Mouse (Mus musculus) left cerebral cortex, postnatal 10 days (tissue): ENCODE data around the gene Gm13278. TPM values are rescaled to one million over a fixed set of nuclear protein-coding genes. Genes with fewer than 3 reads are reported as not detected.
"Not testable (repeated sequence)": the region's sequence is repeated elsewhere in the genome, so short reads cannot be mapped to it uniquely, and the experiment has no call there.

Experiments
- DNase-seq, 2 experiments: peaks; one replicate each; pipeline ENCODE4 v3.0.0; 2021 to 2022; ENCODE audit warnings: low spot score in 2 of 2, mixed read lengths in 1 of 2; ENCODE audit errors: extremely low spot score in 1 of 2
- intact Hi-C: fragments of 180-260 bp; cut with DNase I; formaldehyde crosslinking; loops from one replicate; pipeline ENCODE4 v1.15.1; 2025
- total RNA-seq, 2 experiments: library from RNA; stranded (reverse); gene quantifications; 2 replicates each; pipeline ENCODE4 v1.2.3; 2021

Gene Gm13278
- not detected for total RNA-seq

DNA sequence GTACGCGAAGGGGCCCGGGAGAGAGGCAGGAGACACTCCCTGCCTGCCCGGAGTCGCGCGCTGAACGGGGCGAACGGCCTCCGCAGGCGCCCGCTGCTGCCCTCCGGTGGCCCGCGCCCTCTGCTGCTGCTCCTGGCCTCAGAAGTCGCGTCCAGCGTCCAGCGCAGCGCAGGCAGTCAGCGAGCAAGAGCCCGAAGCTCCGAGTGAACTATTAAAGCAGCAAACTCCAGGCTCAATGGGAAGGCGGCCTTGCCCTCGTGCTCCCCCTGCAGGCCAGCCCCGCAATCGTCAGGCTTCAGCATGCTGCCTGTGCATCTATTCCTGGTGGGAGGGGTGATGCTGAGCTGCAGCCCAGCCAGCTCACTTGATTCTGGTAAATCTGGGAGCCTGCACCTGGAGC, at the start of gene Gm13278:
Gene Gm13278, plus strand, starts transcription at position 301 of the 400 bp plus-strand sequence.
- DNase-seq, intact Hi-C loops: not testable (repeated sequence)

DNA sequence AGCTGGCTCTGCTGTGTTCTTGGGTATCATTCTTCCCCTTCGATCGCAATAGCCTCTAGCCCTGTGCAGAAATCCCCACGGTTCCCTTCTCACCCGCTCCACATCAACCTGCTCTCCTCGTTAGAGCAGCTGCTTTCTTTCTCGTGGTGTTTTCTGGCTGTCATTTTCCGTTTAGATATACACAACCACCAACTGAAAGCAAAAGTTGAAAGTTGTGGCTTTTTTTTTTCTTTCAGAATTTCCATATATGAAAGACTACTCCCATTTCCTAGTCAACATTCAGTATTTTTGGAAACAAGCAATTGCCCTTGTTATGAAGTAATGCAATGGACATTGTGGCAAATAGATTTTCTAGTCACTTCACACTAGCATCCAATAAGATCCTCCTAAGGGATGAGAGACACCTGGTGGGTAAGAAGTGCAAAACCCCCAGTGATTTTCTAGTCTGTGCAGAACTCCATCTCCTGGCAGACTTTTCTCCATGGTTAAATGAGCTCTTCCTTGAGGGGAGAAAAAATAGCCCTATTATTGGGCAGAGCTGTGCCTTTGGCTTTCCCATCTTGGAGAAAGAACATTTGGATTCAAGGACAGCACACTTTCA, 48.5 kb upstream of the Gm13278 start:
- intact Hi-C loops, result no loop called here
- no peak for DNase-seq

- no peak for DNase-seq
- intact Hi-C loops, result no loop called here
Measured at GRCm38 (mm10) chr4:88744207-88744606, 47.1 kb upstream of the Gm13278 start.

GRCm38 (mm10) chr4:88749926-88750325, 41.4 kb upstream of the Gm13278 start:
- intact Hi-C loops, result no loop called here
- no peak for DNase-seq

DNA sequence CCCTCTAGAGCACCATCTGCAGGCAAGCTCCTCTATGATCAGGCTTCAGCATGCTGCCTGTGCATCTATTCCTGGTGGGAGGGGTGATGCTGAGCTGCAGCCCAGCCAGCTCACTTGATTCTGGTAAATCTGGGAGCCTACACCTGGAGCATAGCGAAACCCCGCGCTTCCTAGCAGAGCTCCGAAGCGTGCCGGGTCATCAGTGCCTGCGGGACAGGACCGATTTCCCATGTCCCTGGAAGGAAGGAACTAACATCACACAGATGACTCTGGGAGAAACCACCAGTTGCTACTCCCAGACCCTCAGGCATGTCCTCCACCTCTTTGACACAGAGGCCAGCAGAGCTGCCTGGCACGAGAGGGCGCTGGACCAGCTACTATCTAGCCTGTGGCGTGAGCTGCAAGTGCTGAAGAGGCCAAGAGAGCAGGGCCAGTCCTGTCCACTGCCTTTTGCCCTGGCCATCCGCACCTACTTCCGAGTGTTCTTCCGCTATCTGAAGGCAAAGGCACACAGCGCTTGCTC, 36.5 kb upstream of the Gm13278 start, which contains the start of gene Gm13271:
Gene Gm13271, plus strand, starts transcription at position 51 of the 523 bp plus-strand sequence.
- peak; percentile 68 to 75 for DNase-seq
- intact Hi-C loops, result not testable (repeated sequence)

GRCm38 (mm10) chr4:88756581-88757513, 34.5 kb upstream of the Gm13278 start:
- intact Hi-C loops, result not testable (repeated sequence)

GRCm38 (mm10) chr4:88757628-88758031, 33.7 kb upstream of the Gm13278 start:
- peak; percentile 82 to 87 for DNase-seq
- intact Hi-C loops, result not testable (repeated sequence)

More at GRCm38 (mm10) chr4:88756581-88757513, 34.5 kb upstream of the Gm13278 start:
- not testable (repeated sequence) for DNase-seq

DNA sequence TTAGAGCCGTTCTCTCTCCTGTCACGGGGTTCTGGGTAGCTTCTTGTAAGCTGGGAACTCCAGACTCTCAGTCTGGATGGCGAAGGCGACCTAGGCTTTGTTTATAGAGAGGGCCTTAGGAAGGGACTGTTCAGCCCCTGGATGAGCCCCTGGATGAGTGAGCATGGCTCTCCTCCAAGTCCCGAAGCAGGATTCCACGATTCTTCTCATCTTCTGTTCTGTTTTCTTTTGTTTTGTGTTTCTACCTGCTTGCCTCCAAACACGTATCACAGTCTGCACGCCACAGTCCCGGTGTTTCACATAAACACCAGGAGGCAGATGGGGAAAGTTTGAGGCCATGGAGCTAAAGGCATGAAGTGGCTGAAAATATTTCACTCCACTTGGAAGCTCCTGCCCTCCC, 32.6 kb upstream of the Gm13278 start:
- intact Hi-C loops, DNase-seq: not testable (repeated sequence)

- intact Hi-C loops, DNase-seq: not testable (repeated sequence)
Measured at GRCm38 (mm10) chr4:88759610-88760268, 31.6 kb upstream of the Gm13278 start, which contains the start of gene Gm13283. Gene Gm13283 (plus strand): TSS chr4:88760119.

DNA sequence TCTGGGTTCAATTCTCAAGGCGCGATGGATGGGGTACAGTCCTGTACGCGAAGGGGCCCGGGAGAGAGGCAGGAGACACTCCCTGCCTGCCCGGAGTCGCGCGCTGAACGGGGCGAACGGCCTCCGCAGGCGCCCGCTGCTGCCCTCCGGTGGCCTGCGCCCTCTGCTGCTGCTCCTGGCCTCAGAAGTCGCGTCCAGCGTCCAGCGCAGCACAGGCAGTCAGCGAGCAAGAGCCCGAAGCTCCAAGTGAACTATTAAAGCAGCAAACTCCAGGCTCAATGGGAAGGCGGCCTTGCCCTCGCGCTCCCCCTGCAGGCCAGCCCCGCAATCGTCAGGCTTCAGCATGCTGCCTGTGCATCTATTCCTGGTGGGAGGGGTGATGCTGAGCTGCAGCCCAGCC, 30.9 kb upstream of the Gm13278 start:
- intact Hi-C loops, result not testable (repeated sequence)
- peak in 1 of 2 experiments; percentile 80 for DNase-seq

DNA sequence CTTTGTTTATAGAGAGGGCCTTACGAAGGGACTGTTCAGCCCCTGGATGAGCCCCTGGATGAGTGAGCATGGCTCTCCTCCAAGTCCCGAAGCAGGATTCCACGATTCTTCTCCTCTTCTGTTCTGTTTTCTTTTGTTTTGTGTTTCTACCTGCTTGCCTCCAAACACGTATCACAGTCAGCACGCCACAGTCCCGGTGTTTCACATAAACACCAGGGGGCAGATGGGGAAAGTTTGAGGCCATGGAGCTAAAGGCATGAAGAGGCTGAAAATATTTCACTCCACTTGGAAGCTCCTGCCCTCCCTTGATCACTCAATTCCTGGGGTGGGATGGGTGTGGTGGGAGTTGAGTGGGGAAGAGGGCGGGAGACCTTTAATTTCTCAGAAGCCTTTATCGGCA, 29.6 kb upstream of the Gm13278 start:
- intact Hi-C loops, result not testable (repeated sequence)
- DNase-seq, result peak; percentile 71 to 80

- DNase-seq, intact Hi-C loops: not testable (repeated sequence)
Measured at GRCm38 (mm10) chr4:88762341-88762740, 29.0 kb upstream of the Gm13278 start.

- DNase-seq, result peak in 1 of 2 experiments; percentile 61
Measured at GRCm38 (mm10) chr4:88763384-88764018, 27.8 kb upstream of the Gm13278 start.

GRCm38 (mm10) chr4:88773534-88773933, 17.8 kb upstream of the Gm13278 start, which contains the start of gene Gm13290:
Gene Gm13290 (plus strand): TSS chr4:88773834.
- DNase-seq, intact Hi-C loops: not testable (repeated sequence)

More at GRCm38 (mm10) chr4:88763384-88764018, 27.8 kb upstream of the Gm13278 start:
- intact Hi-C loops, result not testable (repeated sequence)

DNA sequence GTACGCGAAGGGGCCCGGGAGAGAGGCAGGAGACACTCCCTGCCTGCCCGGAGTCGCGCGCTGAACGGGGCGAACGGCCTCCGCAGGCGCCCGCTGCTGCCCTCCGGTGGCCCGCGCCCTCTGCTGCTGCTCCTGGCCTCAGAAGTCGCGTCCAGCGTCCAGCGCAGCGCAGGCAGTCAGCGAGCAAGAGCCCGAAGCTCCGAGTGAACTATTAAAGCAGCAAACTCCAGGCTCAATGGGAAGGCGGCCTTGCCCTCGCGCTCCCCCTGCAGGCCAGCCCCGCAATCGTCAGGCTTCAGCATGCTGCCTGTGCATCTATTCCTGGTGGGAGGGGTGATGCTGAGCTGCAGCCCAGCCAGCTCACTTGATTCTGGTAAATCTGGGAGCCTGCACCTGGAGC, 14.7 kb upstream of the Gm13278 start, which contains the start of gene Gm13289:
Gene Gm13289, plus strand, starts transcription at position 301 of the 400 bp plus-strand sequence.
- DNase-seq, intact Hi-C loops: not testable (repeated sequence)

DNA sequence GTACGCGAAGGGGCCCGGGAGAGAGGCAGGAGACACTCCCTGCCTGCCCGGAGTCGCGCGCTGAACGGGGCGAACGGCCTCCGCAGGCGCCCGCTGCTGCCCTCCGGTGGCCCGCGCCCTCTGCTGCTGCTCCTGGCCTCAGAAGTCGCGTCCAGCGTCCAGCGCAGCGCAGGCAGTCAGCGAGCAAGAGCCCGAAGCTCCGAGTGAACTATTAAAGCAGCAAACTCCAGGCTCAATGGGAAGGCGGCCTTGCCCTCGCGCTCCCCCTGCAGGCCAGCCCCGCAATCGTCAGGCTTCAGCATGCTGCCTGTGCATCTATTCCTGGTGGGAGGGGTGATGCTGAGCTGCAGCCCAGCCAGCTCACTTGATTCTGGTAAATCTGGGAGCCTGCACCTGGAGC, 11.8 kb upstream of the Gm13278 start, which contains the start of gene Gm13272:
Gene Gm13272, plus strand, starts transcription at position 301 of the 400 bp plus-strand sequence.
- DNase-seq, intact Hi-C loops: not testable (repeated sequence)

DNA sequence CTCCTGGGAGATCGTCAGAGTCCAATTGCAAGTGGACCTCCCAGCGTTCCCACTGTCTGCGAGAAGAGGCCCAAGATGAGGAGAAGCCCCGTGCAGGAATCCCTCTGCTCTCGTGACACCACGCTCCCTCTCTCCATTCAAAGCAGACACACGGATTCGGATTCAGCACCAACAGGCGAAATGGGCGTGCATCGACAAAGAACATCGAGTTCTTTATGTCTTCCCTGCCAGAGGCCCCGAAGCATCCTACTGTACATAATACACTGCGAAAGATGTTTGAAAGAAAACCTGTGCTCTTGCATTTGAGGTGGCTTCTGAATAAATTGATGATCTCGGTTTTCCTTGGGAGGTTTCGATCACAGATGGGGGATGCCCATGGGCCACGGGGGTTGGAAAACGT, 11.0 kb upstream of the Gm13278 start:
- DNase-seq, result not testable (repeated sequence)

GRCm38 (mm10) chr4:88781831-88782230, 9.5 kb upstream of the Gm13278 start, which contains the start of gene Ifnz:
Gene Ifnz (plus strand): TSS chr4:88782131.
- intact Hi-C loops, result not testable (repeated sequence)

More for the DNA sequence above, 11.0 kb upstream of the Gm13278 start:
- intact Hi-C loops, result not testable (repeated sequence)

More at GRCm38 (mm10) chr4:88781831-88782230, 9.5 kb upstream of the Gm13278 start, which contains the start of gene Ifnz:
- DNase-seq, result not testable (repeated sequence)
